Mouse (Mus musculus) adrenal gland, postnatal 36 days (tissue): ENCODE data around the gene Pnisr. TPM values are rescaled to one million over a fixed set of nuclear protein-coding genes. Genes with fewer than 3 reads are reported as not detected.
A peak's percentile ranks its signal among the peaks of the same experiment; 100 is the strongest.

ENCODE experiments used
- DNase-seq, 2 experiments: peaks; one replicate each; pipeline ENCODE4 v3.0.0; 2021; ENCODE audit warnings: mixed read lengths in 1 of 2
- long read RNA-seq, 2 experiments: library from polyadenylated mRNA; stranded (forward); transcript quantifications; one replicate each; pipeline ENCODE4 v2.0.0; 2021; ENCODE audit warnings: borderline sequencing depth in 2 of 2
- total RNA-seq, 2 experiments: library from RNA; stranded (reverse); gene quantifications; 2 replicates each; pipeline ENCODE4 v1.2.3; 2021

Gene Pnisr
- total RNA-seq: 10 to 100 TPM; 80.9 to 93.8 TPM
- long read RNA-seq, experiment 1, full-length matches to known transcripts: 2 of 50 reads
- long read RNA-seq, experiment 1, partial matches to known transcripts: 31 of 50 reads
- long read RNA-seq, experiment 1, other reads (novel, unspliced or antisense): 17 of 50 reads
- long read RNA-seq, experiment 2, full-length matches to known transcripts: 2 of 8 reads
- long read RNA-seq, experiment 2, partial matches to known transcripts: 1 of 8 reads
- long read RNA-seq, experiment 2, other reads (novel, unspliced or antisense): 5 of 8 reads

DNA sequence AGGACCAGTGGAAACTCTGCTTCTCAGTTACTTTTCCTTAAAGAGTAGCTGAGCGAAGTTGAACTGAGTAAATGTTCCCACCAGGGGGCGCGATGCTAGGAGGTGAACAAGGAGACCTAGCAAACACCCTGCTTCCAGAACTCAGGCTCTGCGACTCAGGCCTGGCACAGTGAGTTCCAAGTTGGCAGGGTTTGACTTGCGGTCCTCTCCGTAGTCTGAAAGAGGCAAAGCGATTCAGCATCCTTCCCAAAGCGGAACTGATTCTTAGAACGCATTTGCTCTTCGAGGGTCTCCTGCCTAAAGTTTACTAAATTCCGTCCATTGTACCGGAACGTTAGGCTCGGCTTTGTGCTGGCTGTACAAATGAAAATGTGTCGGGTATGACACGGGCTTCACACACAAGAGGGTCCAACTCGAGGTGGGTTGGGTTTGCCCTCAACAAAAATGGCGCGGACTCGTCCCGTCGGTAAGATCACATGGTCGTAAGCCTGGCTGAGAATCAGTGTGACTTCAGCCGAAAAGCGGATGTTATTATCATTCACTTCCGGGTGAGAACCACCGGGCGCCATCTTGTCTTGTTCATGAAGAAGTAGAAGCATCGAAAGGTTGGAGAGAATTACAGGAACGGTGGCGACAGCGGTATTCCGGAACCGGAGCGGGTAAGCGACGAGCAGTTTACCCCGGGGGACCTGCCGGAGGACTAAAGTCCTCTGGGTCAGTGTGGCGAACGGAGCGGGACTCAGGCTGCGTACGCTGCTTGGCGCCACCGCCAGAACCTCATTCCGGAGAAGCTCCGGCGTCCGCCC lies at the start of gene Pnisr:
Gene Pnisr (plus strand): TSS at position 103 of the 806 bp plus-strand sequence.
- peak; percentile 94 to 96 for DNase-seq

DNA sequence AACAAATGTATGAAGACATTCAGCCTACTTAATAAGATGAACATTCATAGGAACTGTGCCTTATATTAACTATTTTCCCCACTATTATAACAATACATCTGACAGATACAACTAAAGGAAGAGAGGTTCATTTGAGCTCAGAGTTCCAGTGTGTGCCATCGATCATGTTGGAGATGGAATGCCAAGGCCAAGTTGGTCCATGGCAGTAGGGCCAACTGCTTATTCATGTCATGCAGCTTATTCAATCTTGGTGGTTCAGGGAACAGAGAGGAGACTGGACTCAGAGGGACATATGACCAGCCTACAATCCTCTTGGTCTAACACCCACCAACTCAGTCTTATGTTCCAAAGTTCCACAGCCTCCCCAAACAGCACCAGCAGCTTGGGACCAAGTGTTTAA lies 46.4 kb upstream of the Pnisr start:
- peak; percentile 14 to 15 for DNase-seq

DNA sequence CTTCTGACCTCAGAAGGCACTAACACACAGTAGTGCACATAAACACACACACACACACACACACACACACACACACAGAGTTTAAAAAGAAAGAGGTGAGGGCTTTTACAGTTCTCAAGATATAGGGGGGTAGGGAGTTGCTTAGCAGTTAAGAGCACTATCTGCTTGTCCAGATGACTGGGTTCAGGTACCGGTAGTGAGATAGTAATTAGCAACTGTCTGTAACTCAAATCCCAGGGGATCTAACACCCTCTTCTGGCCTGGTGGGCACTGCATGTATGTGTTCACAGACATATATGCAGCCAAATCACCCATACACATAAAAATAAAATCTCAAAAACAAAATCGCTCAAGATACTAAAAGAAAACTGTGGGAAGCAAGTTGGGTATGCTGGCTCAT lies 45.8 kb upstream of the Pnisr start:
- DNase-seq: no peak

DNA sequence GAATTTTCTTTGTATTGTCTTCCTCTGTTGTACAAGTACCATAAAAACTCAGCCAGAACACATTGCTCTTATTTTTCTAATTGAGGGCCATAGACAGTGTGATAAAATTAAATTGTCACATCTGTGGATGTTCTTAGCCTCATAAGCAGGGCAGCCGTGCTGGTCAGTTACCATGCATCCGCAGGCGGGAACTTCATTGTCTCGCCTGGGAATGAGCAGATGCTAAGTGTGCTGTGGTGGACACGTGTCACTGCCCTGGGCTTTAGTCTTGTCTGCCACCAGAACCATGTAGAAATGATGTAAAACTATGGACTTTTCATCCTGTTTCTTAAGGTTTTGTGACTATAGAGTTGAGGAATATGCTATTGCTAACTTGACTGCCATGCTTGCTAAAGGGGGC lies 40.2 kb upstream of the Pnisr start:
- DNase-seq: no peak

DNA sequence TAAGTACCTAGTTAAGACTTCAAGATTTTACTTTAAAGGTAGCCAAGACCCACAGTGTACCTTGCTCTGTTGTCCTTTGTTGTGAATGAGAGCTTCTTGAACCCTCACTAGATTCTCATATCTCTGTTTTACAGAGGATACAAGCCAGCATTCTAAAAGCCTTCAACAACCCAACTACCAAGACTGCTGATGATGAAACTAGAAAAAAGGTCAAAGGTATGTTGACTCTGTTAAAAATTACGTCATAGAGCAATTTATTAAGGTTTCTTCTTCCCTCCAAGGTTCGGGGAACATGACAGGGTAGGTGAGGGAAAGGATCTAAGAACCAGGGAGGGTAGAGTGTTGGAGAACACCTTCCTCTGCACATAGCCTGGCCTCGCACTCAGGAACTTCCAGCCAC lies 36.8 kb upstream of the Pnisr start:
- DNase-seq: no peak

DNA sequence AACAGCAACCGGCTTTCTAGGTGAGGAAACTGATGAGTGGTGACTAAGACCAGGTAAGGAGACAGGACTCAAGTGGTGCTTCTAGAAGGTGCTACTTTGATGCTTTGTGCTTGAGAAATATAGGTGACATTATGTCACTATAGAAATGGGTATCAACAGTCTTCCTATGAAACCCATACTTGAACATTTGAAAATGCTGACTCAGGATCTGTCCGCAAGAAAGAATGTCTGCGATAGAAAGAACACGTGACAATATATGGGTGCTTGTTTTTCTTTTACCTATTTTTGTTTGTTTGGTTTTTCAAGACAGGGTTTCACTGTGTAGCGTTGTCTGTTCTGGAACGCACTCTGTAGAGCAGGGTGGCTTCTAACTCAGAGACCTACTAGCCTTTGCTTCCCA lies 34.7 kb upstream of the Pnisr start:
- DNase-seq: no peak

DNA sequence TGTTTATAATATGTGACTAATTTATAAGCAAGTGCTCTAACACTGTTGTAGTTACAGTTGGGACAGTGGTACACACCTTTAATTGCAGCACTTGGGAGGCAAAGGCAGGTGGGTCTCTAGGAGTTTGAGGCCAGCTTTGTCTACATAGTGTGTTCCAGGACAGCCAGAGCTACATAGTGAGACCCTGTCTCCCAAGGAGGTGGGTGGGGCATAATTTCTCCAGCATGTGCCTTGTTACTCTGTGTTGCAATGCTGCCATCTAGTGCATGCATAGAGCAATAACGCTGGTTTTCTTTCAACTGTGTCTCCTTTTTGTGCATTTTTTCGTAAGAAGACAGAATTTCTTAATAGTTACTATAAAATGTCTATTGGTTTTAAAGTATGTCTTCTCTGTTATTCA lies 33.4 kb upstream of the Pnisr start:
- DNase-seq: peak; percentile 24 to 52

DNA sequence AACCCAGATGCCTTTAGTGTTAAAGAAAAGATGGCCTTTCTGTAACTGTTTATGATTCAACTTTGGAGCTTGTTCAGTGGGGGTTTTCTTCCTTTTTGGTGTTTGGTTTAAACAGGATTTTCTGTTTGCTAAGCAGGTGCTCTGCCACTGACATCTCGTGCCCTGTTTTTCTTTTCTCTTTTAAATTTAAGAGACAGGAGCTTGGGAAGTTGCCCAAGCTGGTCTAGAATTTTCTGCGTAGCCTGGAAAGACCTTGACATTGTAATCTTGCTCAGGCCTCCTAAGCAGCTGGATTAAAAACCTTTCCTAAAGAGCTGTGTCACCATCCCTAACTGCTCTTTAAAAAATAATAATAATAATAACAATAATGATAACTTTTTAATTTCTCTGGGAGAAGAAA lies 20.8 kb upstream of the Pnisr start:
- peak; percentile 43 to 63 for DNase-seq

DNA sequence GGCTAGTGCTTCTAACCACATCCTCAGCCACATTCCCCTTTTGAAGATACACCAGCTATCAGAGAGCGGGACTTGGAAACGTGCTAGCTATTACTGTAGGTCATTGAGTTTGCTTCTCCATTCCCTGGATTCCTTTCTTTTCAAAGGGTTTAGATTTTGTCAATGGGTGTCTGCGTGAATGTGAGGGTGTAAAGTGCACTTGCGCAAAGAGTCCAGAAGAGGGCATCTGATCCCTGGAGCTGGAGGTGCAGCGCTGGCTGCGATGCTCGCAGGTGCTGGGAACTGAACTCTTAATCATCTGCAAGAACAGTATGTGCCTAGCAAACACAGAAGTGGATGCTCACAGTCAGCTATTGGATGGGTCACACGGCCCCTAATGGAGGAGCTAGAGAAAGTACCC lies 14.5 kb upstream of the Pnisr start:
- no peak for DNase-seq

DNA sequence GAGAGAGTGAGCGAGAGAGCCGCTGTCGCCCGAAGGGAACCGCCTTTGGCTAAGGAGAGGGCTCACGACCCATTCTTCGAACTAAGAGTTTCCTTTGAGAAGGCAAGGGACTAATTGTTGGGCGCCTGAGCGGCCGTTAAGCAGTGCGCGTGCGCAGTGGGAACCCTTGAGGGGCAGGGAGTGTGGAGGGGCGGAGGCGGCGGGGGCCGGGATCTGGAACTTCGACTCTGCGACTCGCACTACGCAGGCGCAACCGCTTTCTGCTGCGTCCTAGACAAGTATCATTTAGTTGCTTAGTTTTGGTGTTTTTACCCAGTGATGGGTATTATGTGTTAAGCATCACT lies 876 bp downstream of the Pnisr start:
- peak; percentile 93 to 96 for DNase-seq

DNA sequence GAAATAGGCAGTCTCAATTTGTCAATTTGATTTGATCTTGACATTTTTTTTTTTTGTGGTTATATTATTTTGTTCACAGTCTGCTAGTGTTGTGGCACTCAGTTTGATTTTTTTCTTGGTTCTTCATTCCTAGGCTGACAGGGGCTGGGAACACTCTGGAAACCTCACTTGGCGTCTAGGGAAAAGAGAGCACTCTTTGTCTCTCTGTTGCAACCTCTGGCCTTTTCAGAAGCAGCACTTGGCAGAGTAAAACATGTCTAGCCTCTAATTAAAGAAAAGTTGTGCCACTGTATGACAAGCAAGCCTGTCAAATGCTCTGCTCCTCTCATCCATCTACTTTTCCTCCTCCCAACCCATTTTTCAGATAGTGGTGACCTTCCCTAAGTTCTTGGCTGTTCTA lies 10.1 kb downstream of the Pnisr start:
- DNase-seq: no peak

DNA sequence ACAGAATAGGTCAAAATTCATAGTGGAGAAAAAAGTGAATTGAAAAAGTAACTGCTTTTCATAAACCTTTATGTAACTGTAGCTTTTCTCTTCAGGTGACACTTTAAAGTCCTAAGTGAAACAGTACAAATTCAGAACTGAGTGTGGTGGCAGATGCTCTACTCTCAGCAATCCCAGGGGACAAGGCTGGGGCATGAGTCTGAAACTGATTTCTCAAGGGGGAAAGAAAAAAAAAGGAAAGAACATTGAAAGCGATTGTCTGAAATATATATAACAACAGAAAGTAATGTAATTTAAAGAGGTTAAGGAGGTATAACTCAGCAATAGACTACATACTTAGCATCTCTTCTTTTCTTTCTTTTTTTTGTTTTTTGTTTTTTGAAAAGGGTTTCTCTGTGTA lies 17.8 kb downstream of the Pnisr start:
- no peak for DNase-seq

DNA sequence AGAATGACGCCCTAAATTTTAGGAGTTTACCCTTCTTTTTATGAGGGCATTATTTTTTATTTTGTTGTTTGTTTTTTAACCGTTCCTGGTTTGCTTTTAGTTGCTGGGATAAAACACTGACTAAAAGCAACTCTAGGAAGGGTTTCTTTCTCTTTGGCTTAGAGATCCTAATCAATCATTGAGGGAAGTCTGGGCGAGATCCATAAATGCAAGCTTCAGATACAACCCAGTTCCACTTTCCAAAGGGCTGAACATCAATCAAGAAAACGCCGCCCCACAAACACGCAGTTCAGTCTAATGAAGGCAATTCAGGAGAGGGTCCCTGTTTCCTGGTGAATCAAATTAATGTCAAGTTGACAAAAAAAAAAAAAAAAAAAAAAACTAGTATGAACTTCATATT lies 31.4 kb downstream of the Pnisr start:
- no peak for DNase-seq

DNA sequence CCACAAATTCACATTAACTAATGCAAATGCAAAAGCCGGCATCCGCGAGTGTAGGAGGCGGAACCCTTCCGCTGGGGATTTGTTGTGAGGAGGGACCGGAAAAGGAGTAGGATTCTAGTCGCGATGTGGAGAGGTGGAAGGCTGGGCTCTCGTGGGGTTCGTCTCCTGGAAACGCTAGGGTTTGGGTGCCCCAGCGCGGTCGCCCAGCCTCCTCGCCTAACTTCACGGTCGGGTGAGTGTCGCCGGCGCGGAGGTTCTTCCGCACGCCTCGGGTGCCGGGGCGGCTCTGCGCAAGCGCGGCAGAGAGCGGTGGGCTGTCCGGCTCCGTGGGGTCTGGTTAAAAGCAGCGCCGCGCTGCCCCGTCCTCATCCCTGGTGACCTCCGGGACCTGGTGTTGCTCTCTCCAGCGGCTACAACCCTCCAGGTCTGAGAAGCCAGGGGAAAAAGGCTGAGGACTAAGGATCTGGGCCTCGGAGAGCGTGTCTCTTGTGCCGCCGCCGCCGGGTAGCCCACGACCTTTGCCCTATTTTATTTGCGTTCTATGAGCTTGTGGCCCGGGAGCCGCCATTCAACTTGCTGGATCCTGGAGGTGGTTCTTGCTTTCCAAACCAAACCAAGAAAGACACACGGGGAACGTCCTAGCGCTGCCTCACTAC lies 32.3 kb downstream of the Pnisr start, which contains the start of gene Coq3:
Gene Coq3 (plus strand): TSS at position 109 of the 656 bp plus-strand sequence.
- DNase-seq: peak; percentile 86 to 89

DNA sequence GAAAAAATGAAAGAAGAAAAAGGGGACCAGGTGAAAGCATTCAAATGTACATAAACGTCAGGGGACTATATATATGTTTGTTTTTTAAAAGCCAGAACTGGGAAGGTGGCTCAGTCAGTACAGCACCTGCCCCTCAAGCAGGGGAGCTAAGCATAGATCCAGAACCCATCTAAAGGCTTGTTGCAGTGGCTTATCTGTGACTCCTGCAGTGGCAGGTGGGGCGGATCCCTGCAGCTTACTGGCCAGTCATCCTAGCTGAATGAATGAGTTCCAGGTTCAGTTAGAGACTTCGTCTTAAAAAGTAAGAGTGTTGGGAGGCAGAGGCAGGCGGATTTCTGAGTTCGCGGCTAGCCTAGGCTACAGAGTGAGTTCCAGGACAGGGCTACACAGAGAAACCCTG lies 35.4 kb downstream of the Pnisr start:
- DNase-seq: no peak

DNA sequence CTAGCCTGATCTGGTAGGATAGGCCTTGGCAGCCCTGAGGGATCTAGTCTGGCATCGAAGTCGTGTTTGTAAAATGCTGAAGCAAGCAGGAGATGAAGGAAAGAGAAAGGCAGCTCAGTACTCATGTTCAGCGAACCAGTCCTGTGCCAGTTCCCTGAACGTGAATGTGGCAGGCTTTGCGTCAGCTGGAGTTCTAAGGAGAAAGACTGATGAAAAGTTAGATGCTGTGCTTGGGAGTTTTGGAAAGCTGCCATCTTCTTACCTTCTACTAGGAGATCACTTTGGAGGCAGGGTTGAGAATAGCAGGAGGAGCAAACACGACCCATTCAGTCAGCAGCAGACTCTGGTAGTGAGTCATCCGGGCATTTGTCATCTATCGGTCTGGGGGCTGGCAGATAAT lies 38.4 kb downstream of the Pnisr start:
- DNase-seq: no peak

Other genes starting within 250 kb of the Pnisr start
- not detected for gene Prdm13, start 161.6 kb upstream of the Pnisr start, total RNA-seq
- 10 to 100 TPM; 21.4 to 25.2 TPM for gene Ccnc, start 119.9 kb upstream of the Pnisr start, total RNA-seq
- gene Usp45, start 80.4 kb upstream of the Pnisr start, total RNA-seq: 10 to 100 TPM; 16.8 to 23.6 TPM
- 10 to 100 TPM in 1 of 2 experiments, 1 to 10 TPM in 1; 6.4 to 12.9 TPM for gene Tstd3, start 80.4 kb upstream of the Pnisr start, total RNA-seq
- gene Coq3, start 32.1 kb downstream of the Pnisr start, total RNA-seq: 10 to 100 TPM; 15.3 to 21.2 TPM
- 1 to 10 TPM; 4.0 TPM for gene Faxc, start 83.7 kb downstream of the Pnisr start, total RNA-seq